Mouse (Mus musculus) 416B (cell line): ENCODE data around the gene Robo1.

ENCODE experiments used
- DNase-seq: peaks from one replicate; pipeline ENCODE4 v3.0.0; 2011; ENCODE audit warnings: low read depth

Gene Robo1

DNA sequence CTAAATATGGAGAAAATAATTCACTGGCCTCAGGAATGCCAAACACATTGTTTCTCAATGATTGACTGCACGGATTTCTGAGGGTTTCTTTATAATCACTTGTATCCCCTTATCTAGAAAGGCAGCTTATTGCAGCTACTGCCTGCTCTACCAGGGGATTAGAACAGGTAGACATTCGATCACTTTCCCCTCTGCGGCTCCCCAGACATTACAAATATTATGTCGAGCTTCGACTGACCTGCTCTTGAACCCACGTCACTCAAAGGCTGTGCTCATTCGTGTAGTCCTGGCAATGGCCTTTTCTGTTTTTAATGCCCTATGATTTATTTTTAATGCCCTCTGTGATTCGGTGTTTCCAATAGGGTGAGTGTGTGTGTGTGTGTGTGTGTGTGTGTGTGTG lies 521.4 kb downstream of the Robo1 start:
- DNase-seq: no peak

DNA sequence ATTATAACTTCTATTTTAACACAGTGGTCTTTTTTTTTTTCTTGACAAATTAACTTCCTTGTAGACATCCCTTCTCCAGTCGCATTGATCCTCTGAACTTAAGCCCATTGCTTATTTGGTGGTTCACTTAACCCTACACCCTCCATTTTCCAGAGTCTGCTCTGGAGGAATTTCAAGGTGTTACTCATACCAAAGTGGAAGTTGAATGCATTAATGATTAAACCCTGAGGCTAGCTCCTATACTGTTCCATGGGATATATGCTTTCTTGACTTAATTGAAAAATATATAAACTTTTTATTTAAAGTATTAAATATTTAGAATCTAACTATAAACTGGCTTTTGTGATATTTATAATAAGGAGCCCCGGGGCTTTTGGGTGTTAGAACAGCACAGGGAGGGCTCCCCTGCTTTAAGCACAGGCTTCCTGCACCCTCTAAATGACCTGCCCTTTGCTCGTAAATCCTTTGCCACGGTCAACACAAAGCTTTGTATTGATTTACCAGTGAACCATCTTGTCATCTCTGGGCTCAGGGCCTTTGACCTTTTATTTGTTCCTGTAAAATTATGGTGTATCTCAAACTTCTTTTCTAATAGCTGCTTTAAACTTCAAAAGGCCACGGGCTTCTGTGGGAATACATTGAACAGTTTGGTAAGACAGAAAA lies 522.4 kb downstream of the Robo1 start:
- no peak for DNase-seq

DNA sequence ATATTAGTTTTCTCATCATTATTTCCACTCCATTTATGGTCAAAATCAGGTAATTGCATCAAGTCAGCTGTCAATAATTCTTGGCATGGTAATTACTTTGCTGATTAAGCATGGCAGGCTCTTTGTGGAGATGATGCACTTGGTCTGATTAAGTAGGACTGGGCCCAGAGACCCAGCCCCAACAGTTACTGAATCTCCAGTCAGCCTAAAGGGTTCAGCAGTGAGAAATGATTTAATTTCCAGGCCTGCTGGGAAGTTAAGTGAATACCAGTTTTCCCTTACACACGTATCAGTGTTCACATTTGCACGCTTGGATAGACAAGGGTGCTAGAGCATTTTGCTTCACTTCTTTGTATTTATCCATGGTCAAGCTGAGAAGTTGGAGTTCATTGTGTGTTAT lies 526.2 kb downstream of the Robo1 start:
- no peak for DNase-seq

DNA sequence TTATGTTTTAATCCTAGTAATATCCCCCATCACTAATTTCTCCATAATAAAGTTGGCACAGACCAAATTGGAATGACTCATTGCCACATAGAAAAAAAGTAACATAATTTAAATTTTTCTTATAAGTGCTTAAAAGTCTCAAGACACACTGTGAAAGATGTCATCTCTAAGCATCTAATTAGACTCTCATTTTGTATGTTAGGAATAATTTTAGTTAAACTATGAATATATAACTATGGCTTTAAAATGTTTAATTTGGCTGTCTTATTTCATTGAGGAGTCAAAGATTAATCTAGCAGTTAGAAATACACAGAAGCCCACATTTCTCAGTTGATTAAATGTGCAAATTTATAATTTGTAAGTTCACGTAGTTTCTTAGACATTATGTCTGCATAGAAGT lies 530.9 kb downstream of the Robo1 start:
- no peak for DNase-seq

DNA sequence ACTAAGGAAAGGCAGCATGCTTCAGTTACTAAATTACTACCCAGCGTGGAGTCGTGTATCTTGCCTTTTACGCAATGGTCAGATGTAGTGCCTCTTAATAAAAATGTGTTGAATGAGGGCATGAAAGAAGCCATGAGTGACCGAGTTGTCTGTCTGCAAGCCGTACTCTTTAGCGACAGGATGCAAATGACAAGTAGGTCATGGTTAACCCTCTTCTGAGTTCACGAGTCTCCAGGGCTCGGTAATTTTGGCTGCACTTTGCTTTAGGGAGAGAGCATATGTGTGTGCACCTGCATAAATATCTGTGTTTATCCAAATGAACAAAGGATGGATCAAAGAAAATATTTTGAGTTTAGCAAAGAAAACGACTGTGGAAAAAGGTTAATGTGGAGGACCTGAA lies 533.0 kb downstream of the Robo1 start:
- DNase-seq: no peak

DNA sequence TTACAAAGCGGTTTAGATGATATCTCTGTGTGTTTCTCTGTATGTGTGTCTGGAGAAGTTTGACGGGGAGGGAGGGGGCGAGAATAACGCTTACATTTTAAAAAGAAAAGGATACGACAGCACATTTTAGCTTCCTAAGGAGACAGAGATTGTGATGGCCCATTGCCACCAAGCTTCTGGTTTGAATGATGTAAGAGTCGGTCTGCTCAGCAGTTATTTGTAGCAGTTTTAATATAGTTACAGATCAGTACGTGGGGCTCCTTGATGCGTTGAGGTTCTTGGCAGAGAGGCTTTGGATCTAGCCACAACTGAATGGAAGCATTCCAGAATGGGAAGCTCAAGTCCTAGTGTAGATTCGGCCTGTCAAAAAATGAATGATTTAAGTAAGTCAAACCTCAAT lies 546.0 kb downstream of the Robo1 start:
- no peak for DNase-seq

DNA sequence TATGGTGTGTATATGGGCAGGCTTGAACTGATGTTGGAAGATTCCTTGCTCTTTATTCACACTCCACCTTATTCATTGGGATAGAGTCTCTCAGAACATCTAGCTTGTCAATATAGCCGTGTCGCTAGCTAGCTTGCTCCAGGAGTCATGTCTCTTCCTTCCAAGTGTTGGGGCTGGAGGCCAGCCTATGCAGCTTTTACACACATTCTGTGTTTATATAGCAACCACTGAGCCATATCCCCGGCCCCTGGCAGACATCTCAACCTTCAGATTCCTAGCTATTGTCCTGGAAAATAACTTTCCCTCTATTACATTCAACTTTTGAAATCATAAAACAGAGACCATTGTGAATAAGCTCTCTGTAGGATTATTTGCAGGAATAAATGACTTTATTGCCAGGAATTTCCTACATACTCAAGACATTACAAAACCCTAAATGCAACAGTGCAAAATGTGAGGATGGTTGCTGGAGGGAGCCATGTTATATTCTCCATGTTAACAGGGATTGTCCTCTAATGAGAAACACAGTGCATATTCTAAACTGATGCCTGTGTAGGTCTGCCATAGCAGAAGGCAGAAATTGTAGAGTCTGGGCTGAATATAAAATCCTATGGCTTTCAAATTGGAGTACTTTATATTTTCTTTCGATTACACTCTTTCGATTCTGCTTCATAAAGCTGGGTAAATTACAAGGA lies 546.9 kb downstream of the Robo1 start:
- DNase-seq: no peak

DNA sequence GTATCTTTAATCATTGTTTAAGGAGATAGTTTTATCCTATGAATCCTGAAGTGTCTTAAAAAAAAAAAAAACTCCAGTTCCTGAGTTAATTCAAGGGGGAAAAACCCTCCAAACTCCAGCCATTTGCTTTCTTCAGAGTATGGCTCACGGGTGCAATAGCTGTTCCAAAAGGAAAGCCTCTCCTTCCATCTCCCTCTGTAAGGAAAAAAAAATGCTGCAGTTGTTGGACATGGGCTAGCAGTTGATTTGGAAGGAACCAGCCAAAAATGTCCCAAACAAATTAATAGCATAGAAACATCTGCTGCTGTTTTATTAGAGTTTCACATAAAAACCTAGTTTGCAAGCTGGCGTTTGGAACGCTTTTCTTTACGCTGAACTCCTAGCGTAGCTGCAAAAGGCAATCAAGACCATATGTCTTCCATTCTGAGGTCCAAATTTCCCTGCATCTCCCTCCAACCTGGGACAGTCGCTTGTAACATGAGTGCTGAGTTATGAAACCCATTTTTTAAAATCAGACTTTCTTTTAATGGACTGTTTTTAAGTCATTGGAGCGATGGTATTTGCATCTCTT lies 553.7 kb downstream of the Robo1 start:
- no peak for DNase-seq

DNA sequence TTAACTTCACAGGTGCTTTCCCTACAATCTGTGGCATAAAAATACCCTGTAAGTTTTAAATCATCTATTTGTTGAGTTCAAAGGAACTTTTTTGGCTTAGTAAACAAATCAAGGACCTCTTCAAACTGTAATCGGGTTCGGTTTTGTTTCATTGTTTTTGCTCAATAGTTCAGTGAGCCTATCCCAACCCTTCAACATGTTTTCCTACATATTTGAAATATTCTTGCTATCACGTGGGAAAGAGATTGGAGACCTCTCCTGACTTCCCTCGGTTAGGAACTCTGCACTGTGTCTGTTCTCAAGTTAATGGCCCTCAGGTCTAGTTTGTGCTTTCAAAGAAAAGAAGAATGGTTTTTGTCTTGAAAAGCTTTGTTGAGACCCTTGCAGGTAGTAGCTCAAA lies 557.9 kb downstream of the Robo1 start:
- no peak for DNase-seq

DNA sequence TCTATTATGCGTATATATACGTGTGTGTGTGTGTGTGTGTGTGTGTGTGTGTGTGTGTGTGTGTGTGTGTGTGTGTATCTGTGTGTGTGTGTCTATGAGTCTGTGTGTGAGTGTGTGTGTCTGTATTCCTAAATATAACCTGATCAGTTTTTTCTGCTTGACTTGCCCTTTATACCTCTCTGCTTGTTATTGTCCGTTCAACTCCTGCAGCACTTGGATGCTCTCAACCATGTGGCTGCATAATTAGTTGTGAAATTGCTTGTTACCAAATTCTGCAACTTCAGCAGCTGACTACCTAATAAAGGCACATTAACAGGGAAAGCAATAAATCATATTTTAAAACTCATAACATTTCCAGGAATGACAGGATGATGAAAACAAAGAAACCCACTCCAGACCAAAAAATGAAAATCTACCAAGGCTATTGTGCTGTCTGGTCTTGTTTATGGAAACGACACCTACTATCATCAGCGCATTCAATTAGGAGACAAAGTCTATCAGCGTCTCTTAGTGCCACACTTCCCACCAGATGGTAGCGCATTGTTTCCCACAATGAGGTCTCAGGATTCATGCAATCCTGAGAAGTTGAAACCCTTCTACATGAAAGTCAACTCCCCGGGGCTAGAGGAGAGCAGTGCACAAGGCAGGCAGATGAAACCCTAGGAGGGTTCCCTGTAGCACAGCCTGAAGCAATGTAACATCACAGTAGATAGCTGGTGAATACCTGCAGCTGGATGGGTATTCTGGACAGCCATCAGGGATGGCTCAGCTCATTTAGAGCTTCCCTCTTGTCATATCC lies 567.0 kb downstream of the Robo1 start:
- no peak for DNase-seq

DNA sequence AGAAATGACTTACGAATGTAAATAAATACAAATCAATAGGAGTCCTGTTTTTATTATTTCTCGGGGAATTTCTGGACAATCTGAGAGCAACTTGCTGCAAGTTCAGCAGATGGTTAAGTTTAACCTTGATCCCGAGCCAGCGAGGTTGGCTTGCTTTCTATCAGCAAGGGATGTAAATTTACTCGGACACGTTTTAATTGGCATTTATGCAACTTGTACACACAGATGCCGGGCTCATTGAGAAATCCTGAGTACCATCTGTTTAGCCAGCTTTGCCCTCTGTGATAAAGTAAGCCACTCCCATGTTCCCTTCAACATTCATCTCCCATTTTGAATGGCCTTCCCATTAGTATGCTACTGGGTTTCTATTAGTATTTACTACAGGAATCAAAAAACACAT lies 580.0 kb downstream of the Robo1 start:
- DNase-seq: no peak

DNA sequence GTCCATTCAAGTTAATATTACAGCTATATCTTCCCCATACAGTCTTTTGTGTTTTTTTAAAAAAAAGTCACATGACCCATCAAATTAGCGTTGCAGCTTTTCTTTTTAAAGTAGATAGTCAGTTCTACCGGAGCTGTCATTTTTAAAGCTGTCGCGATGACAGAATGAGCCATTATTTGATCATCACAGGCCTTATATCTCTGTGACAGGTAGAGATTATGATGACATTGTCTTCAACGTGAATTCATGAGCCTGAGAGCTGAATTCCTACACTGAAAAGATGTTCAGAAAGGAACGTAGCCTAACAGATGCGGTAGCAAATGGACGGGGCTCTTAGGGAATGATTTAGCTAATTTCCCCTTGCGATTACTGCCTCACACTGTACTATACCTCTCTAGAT lies 581.3 kb downstream of the Robo1 start:
- no peak for DNase-seq

DNA sequence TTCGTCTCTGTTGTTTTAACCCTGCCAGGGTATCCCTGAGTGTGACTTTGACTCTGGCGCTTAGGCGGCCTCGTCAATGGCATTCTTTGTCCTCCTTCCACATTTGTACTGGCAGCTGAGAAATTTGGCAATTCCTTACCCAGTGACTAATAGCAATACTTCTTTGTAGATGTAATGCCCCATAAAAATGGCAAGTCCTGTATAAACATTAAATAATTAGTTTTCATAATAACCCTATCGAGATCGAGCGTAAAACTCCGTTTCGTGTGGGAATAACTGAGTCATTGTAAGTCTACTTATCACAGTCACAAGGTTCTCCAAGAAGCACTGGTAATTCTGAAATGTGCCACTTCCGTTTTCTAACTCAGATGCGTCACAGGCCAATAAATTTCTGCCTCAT lies 589.0 kb downstream of the Robo1 start:
- DNase-seq: no peak

DNA sequence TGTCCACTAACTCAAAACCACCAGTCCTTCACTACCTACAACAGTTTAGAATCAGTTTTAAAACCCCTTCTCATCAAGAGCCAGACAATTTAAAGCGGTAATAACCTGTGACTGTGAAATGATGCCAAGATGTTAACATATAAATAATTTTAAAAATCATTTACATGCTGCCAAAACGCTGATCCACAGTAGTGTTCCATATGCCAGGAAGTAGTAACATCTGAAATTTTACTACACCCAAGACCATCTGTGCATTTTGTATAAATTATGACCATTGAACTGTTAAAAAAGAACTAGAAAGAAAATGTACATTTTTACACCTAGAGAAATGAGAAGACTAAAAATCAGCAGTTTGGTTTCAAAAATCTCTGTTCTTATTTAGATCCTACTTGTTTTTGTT lies 600.8 kb downstream of the Robo1 start:
- no peak for DNase-seq

DNA sequence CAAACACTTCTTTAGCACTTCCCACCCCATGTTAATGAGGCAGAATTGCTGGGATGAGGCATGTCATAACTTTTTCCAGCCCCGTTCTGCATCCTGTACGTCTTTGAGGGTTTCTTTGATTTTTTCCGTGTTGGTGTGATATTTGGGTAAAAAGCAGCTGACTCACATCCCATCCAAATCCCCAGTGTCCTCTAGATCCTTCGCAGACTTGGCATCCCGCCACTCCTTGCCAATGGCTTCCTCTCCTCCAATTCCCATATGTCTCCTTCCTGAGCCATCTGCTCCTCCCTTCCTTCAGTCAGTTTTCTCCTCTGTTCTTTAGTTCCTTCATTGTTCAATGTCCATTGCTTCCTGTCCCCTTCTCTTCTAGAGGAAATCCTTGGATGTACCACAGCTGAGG lies 605.0 kb downstream of the Robo1 start:
- no peak for DNase-seq

DNA sequence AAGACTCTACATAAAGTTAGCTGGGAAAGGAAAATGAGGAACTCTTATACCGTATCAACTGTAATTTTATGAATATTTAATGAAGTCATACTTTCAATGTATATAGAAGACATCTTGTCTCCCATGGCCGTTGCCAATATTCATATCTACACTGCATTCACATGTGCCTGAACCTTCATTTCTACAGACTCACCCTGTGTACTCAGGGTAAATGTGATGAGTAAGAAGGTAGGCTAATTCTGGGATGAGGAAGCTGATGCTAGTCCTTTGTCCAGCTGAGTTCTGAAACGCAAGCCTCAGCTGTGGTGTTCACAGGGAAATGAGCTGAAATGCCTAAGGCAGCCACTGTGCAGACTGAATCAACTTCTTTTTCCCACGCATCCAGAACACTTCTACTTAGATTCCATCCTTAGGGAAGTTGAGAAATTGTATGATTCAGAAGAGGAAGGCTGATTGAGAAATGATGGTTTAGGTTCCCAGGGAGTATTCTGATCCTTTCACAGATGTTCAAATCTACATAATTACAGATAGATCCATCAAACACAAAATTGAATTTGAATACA lies 606.0 kb downstream of the Robo1 start:
- DNase-seq: no peak

DNA sequence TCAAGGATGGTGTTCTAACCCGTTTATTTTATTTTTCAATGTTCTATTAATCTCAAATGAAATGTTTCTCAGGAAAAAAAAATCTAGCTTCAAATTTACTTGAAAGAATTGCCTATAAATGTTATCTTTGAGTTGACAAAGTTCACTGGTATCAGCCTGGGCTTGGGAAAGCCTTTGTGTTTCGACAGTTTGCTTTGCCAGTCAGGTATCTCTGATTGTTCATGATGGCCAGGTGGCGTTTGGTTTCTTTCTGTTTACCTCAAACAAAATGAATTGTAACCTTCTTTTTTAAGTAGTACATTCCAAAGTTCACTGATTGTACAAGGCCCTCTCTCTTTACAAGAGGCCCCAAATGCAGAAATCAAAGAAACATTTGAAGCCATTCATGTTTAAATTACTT lies 611.9 kb downstream of the Robo1 start:
- DNase-seq: no peak

DNA sequence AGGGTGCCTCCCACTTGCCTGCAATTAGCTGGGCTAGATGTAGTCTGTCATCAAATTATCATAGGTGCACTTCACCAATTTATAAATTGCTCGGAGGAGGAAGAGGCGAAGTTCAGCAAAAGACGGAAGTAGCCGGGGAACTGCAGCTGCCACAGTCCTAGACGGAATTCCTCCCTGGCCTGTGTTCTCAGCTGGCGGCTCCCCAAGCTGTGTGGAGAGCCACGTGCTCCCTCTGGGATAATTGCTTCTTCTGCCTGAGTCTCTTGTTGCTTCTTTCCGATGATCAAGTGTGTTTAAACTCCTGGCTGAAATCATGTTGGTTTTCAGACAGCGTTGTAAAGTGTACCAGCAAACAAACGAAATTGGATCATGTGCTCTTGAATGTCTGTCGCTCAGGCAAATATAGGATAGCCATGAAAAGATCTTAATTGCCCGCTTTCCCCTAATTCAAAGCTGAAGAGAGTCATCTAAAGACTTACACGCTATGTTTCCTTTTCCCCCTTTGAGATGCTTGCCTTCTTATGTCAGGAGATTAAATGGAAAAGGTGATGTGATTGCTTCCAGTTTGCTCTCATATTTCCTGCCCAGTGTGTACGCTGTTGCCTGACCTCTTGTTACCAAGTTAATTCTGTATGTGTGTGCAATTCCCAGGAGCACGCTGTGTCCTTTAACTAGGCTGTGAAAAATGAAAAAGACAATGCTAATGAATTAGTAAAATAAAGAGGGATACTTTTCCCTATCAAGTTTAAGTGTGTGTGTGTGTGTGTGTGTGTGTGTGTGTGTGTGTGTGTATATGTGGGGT lies 616.5 kb downstream of the Robo1 start:
- DNase-seq: no peak

DNA sequence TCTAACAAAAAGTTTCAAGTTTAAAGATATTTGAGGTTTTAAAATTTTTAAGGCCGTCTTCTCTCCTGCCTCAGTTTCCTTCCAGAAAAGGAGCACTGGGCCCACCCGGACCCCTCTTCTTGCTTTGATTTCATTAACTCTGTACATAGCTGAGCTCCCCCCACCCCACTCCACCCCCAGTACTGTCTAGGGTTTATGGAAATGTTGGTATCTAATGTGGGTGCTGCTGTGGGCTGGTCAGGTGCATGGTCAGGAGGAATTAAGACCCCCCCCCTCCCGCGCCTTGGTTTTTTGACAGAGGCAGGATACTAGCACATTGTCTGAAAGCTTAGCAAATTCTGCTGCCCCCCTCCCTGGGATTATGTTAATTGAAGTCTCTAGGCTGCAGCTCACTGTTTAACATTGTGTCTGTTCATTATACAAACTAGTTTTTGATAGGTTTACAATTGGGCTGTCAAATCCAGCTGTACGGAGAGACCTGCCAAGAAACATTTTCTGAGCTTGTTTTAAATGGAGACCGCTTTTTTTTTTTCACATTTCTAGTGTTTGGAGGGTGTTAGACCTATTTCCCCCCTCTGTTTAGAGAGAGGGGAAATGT lies 620.5 kb downstream of the Robo1 start:
- no peak for DNase-seq

DNA sequence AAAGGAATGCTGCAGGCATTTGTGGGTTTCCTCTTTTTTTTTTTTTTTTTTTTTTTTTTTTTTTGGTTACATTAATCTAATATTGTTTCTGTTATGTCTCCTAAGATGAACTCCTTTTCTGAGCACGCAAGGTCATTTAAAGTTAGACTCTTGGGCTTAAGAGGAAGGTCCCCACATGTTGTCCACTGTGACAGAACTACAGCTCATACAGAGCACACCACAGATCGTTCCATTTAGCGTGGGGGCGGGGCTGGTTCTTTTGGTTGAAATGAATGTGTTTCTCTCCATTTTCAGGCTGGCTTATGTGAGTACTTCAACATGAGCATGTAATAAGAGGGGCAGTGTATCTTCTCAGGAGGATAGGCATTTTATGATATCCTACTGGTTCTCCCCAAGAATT lies 622.8 kb downstream of the Robo1 start:
- DNase-seq: no peak

DNA sequence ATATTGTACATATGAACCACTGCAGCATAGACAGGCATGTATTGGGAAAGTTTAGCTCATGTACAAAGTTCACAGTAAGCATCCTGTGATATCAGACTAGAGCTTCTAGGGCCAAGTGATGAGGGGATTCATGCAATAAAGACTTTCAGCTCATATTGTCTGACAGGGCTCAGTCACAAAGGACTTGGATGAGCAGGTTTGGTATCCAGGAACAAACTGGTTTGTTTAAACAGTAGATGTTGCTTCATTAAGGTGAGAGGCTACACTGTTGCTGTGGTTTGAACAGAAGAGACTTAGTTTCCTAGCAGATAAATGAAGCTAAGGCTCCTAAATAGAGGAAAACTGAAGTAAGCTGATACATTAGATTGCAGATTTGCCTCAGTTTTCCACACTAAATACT lies 626.8 kb downstream of the Robo1 start:
- DNase-seq: no peak
